Comparison of ENCODE assay signal across 8 mouse cellular contexts in the genomic region with DNA sequence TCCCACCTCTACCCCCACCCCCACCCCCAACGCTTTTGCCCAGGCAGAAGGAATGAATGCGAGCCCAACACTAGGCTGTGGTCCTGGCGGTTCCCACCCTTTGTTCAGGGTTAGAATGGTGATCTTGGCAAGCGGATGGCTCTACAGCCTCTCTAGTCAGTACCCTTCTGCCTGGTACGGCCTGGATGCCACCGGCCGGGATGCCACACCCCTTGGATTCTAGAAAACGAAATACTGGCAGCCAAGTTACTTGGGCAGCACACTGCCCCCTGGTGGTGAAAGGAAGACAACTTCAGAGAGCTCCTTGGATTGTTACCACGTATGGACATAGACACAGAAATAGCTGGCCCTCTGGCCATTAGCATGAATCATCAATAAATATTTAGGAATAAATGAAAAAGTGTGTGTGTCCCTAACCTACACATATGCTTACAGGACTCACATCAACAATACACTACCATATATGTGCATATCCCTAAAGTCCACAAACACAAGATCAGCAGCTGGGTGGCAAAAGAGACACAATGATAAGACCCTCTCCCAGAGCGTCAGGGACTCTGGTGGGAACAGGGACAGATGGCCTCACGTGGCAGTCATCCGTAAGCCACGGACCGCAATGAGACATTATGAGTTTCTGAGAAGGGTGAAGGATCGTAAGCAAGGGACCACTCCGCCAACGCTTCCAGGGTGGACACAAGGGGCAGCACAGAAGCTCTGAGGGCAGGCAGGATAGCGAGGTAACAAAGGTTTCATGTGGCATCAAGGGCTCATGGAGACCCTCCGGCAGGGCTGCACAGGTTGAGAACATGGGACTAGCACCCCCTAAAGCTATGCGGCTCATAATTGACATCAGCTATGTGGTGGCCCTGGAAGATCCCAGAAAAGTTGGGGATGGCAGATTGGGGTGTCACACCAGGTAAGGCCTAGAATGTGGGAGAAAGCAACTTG. TPM values are rescaled to one million over a fixed set of nuclear protein-coding genes. Genes with fewer than 3 reads are reported as not detected.
A peak's percentile ranks its signal among the peaks of the same experiment; 100 is the strongest.
DNase-seq lines count a peak whose midpoint lies in the region; ATAC-seq and TF ChIP-seq lines count a peak whose summit lies in the region.

No protein-coding gene starts in this region.

- H3K4me3 ChIP-seq in hindbrain, embryonic 15.5 days = no peak overlapping the region
- H3K4me3 ChIP-seq in left cerebral cortex, adult 2 months = no peak overlapping the region
- peak overlapping the region; percentile 10; the same call in 1 of the 2 replicates for H3K4me3 ChIP-seq in macrophage (ENCODE audit: inconsistent target)

- no peaks in the 10 kb centered on the region for H3K9me3 ChIP-seq in hindbrain, embryonic 15.5 days

- DNase-seq in adrenal gland, adult (ENCODE audit: inconsistent age in 2 of 2, low spot score in 1 of 2) = peak; percentile 85 to 94
- no peak for DNase-seq in adrenal gland, adult 8-10 months
- DNase-seq in cerebellum, postnatal 25 days = peak; percentile 82 to 91
- DNase-seq in gastrocnemius, adult 18-20 months (ENCODE audit: low spot score) = peak; percentile 85
- DNase-seq in left cerebral cortex, adult 2 months (ENCODE audit: extremely low spot score in 1 of 2, low spot score in 2 of 2) = peak; percentile 75 to 78
- peak; percentile 79 to 86 for DNase-seq in right cerebral cortex, adult 2 months (ENCODE audit: low spot score in 2 of 2)

- peak; percentile 87 for TF ChIP-seq CTCF in left cerebral cortex, adult 2 months (IDR thresholded peaks at IDR 0.05)

- no peaks in the 10 kb centered on the region for H3K27me3 ChIP-seq in hindbrain, embryonic 15.5 days

- peaks cover 26% of the 10 kb centered on the region; the same call in 1 of the 2 replicates for H3K4me1 ChIP-seq in hindbrain, embryonic 15.5 days (replicated peaks)

- peak overlapping the region; percentile 44 for H3K4me2 ChIP-seq in hindbrain, embryonic 15.5 days

- H3K79me2 ChIP-seq in macrophage (ENCODE audit: inconsistent target) = no peaks in the 10 kb centered on the region

- peak; percentile 55 for ATAC-seq in hindbrain, embryonic 15.5 days (ENCODE audit: low FRiP score, low read depth)

- no peak overlapping the region for H3K9ac ChIP-seq in hindbrain, embryonic 15.5 days

- peaks cover 17% of the 10 kb centered on the region for H3K36me3 ChIP-seq in hindbrain, embryonic 15.5 days
- no peaks in the 10 kb centered on the region for H3K36me3 ChIP-seq in macrophage (ENCODE audit: inconsistent target)

- intact Hi-C loops in left cerebral cortex, adult 2 months (cut with DNase I) = loop anchor here (1.0 kb wide), 2 partner anchors 15 to 19 kb away; no protein-coding TSS in a partner anchor

- WGBS in hindbrain, embryonic 15.5 days = 38% methylated on average over 20 of the region's 20 CpGs
- WGBS in macrophage (ENCODE audit: missing documents) = 40% methylated on average over 19 of the region's 20 CpGs

- no peak overlapping the region for H3K27ac ChIP-seq in hindbrain, embryonic 15.5 days (replicated peaks)
- no peak overlapping the region; the same call in 1 of the 2 replicates for H3K27ac ChIP-seq in left cerebral cortex, adult 2 months
- no peak overlapping the region for H3K27ac ChIP-seq in macrophage

RNA-seq across cellular contexts. Expression of a gene that starts 14.5 kb away (rescaled TPM):
- under 1 TPM; 0.12 to 1.00 (median 0.56) TPM for total RNA-seq in adrenal gland, adult 8-10 months (2022)
- 1 to 10 TPM; 4.7 to 5.4 TPM for total RNA-seq in gastrocnemius, adult 18-20 months (2021)
- polyA plus RNA-seq in hindbrain, embryonic 15.5 days (2015; fragmentation: Nextera tagmentation; extraction: Ambion mirVana) = 2.6 and 3.2 TPM in 2 replicates
- 1 to 10 TPM; 5.2 to 6.1 TPM for total RNA-seq in left cerebral cortex, adult 2 months (2021)
- total RNA-seq in macrophage (2018; cell fraction: chromatin; rRNA removed) = under 1 TPM in 4 of 26 experiments, not detected in 22; 0.19 to 0.52 (median 0.34) TPM
- total RNA-seq in macrophage (2018; cell fraction: cytosol; rRNA removed) = not detected
- under 1 TPM in 4 of 26 experiments, not detected in 22; 0.18 to 0.40 (median 0.28) TPM for total RNA-seq in macrophage (2018; cell fraction: nucleus; rRNA removed)
- not detected in 3 replicates for polyA plus RNA-seq in macrophage (2018)

RNA-seq across cellular contexts. Expression of a gene that starts 16.3 kb away (rescaled TPM):
- 10 to 100 TPM; 53.1 to 96.1 (median 73.9) TPM for total RNA-seq in adrenal gland, adult 8-10 months (2022)
- 10 to 100 TPM; 23.2 to 24.9 TPM for total RNA-seq in gastrocnemius, adult 18-20 months (2021)
- 74.7 and 90.5 TPM in 2 replicates for polyA plus RNA-seq in hindbrain, embryonic 15.5 days (2015; fragmentation: Nextera tagmentation; extraction: Ambion mirVana)
- total RNA-seq in left cerebral cortex, adult 2 months (2021) = 100 to 1,000 TPM; 120 to 125 TPM
- 10 to 100 TPM in 21 of 26 experiments, 1 to 10 TPM in 5; 8.1 to 45.0 (median 16.3) TPM for total RNA-seq in macrophage (2018; cell fraction: chromatin; rRNA removed)
- total RNA-seq in macrophage (2018; cell fraction: cytosol; rRNA removed) = 10 to 100 TPM; 13.1 to 36.5 (median 22.2) TPM
- 10 to 100 TPM in 25 of 26 experiments, 1 to 10 TPM in 1; 9.8 to 50.9 (median 19.2) TPM for total RNA-seq in macrophage (2018; cell fraction: nucleus; rRNA removed)
- polyA plus RNA-seq in macrophage (2018) = 27.6 to 39.5 TPM (median 34.8 TPM) in 3 replicates

RNA-seq across cellular contexts. Expression of a gene that starts 16.8 kb away (rescaled TPM):
- total RNA-seq in adrenal gland, adult 8-10 months (2022) = 100 to 1,000 TPM; 100 to 121 (median 110) TPM
- 10 to 100 TPM; 17.5 to 25.8 TPM for total RNA-seq in gastrocnemius, adult 18-20 months (2021)
- polyA plus RNA-seq in hindbrain, embryonic 15.5 days (2015; fragmentation: Nextera tagmentation; extraction: Ambion mirVana) = 25.4 and 28.7 TPM in 2 replicates
- total RNA-seq in left cerebral cortex, adult 2 months (2021) = 10 to 100 TPM; 36.5 to 39.1 TPM
- total RNA-seq in macrophage (2018; cell fraction: chromatin; rRNA removed) = 1 to 10 TPM; 1.1 to 9.7 (median 4.8) TPM
- 1 to 10 TPM; 1.5 to 5.0 (median 3.4) TPM for total RNA-seq in macrophage (2018; cell fraction: cytosol; rRNA removed)
- total RNA-seq in macrophage (2018; cell fraction: nucleus; rRNA removed) = 10 to 100 TPM in 5 of 26 experiments, 1 to 10 TPM in 21; 2.2 to 10.8 (median 5.1) TPM
- polyA plus RNA-seq in macrophage (2018) = 1.4 to 4.7 TPM (median 2.3 TPM) in 3 replicates

RNA-seq across cellular contexts. Expression of a gene that starts 24.8 kb away (rescaled TPM):
- 10 to 100 TPM; 44.2 to 57.9 (median 48.4) TPM for total RNA-seq in adrenal gland, adult 8-10 months (2022)
- total RNA-seq in gastrocnemius, adult 18-20 months (2021) = 10 to 100 TPM; 34.2 to 35.3 TPM
- polyA plus RNA-seq in hindbrain, embryonic 15.5 days (2015; fragmentation: Nextera tagmentation; extraction: Ambion mirVana) = 88.6 and 94.7 TPM in 2 replicates
- total RNA-seq in left cerebral cortex, adult 2 months (2021) = 10 to 100 TPM; 40.9 to 41.8 TPM
- 10 to 100 TPM in 11 of 26 experiments, 1 to 10 TPM in 11, under 1 TPM in 2, not detected in 2; 0.65 to 18.5 (median 9.4) TPM for total RNA-seq in macrophage (2018; cell fraction: chromatin; rRNA removed)
- 10 to 100 TPM; 24.5 to 47.7 (median 38.8) TPM for total RNA-seq in macrophage (2018; cell fraction: cytosol; rRNA removed)
- total RNA-seq in macrophage (2018; cell fraction: nucleus; rRNA removed) = 10 to 100 TPM in 17 of 26 experiments, 1 to 10 TPM in 9; 3.6 to 27.4 (median 10.9) TPM
- 29.1 to 41.9 TPM (median 39.7 TPM) in 3 replicates for polyA plus RNA-seq in macrophage (2018)

RNA-seq across cellular contexts. Expression of a gene that starts 25.6 kb away (rescaled TPM):
- total RNA-seq in adrenal gland, adult 8-10 months (2022) = 10 to 100 TPM; 34.8 to 40.2 (median 37.5) TPM
- 10 to 100 TPM; 17.8 to 20.8 TPM for total RNA-seq in gastrocnemius, adult 18-20 months (2021)
- polyA plus RNA-seq in hindbrain, embryonic 15.5 days (2015; fragmentation: Nextera tagmentation; extraction: Ambion mirVana) = 14.1 and 14.8 TPM in 2 replicates
- total RNA-seq in left cerebral cortex, adult 2 months (2021) = 10 to 100 TPM; 12.9 to 14.8 TPM
- total RNA-seq in macrophage (2018; cell fraction: chromatin; rRNA removed) = 10 to 100 TPM in 1 of 26 experiments, 1 to 10 TPM in 24, under 1 TPM in 1; 0.97 to 13.8 (median 3.2) TPM
- total RNA-seq in macrophage (2018; cell fraction: cytosol; rRNA removed) = 1 to 10 TPM in 25 of 26 experiments, under 1 TPM in 1; 0.96 to 5.9 (median 3.6) TPM
- 10 to 100 TPM in 3 of 26 experiments, 1 to 10 TPM in 23; 1.9 to 12.5 (median 3.6) TPM for total RNA-seq in macrophage (2018; cell fraction: nucleus; rRNA removed)
- polyA plus RNA-seq in macrophage (2018) = 3.0 to 4.7 TPM (median 4.3 TPM) in 3 replicates
